Comparison of ENCODE assay signal across 8 mouse cellular contexts in genomic region chr10:40969372-40970033, GRCm38 (mm10).
DNase-seq lines count a peak whose midpoint lies in the region; ATAC-seq lines count a peak whose summit lies in the region.

No protein-coding gene starts in this region.

- H3K27me3 ChIP-seq in kidney, embryonic 16.5 days (ENCODE audit: insufficient read depth, low read length), result peaks cover 5% of the 10 kb centered on the region; the same call in 1 of the 2 replicates
- H3K27me3 ChIP-seq in forebrain, embryonic 10.5 days (ENCODE audit: poor library complexity, severe bottlenecking), result peaks cover 8% of the 10 kb centered on the region
- no peaks in the 10 kb centered on the region for H3K27me3 ChIP-seq in limb, embryonic 13.5 days
- H3K27me3 ChIP-seq in stomach, embryonic 15.5 days (replicated peaks), result no peaks in the 10 kb centered on the region

- H3K4me2 ChIP-seq in kidney, embryonic 16.5 days (replicated peaks; ENCODE audit: low read depth, low read length), result peak overlapping the region; percentile 45
- peak overlapping the region; percentile 60 for H3K4me2 ChIP-seq in limb, embryonic 13.5 days (replicated peaks)
- peak overlapping the region; percentile 32 for H3K4me2 ChIP-seq in stomach, embryonic 15.5 days

- no peak for ATAC-seq in kidney, embryonic 16.5 days (ENCODE audit: low FRiP score, low TSS enrichment)
- no peak for ATAC-seq in limb, embryonic 13.5 days (ENCODE audit: low FRiP score, low read depth)
- ATAC-seq in stomach, embryonic 15.5 days (ENCODE audit: insufficient read depth, low FRiP score, low read depth), result no peak
- ATAC-seq in granulocyte monocyte progenitor cell, adult 5-6 weeks (replicated peaks; ENCODE audit: poor library complexity, severe bottlenecking), result no peak

- H3K4me1 ChIP-seq in kidney, embryonic 16.5 days (ENCODE audit: insufficient read depth, low read length), result peaks cover 7% of the 10 kb centered on the region; the same call in 1 of the 2 replicates
- H3K4me1 ChIP-seq in forebrain, embryonic 10.5 days, result peaks cover 32% of the 10 kb centered on the region
- peaks cover 7% of the 10 kb centered on the region; the same call in 1 of the 2 replicates for H3K4me1 ChIP-seq in limb, embryonic 13.5 days
- H3K4me1 ChIP-seq in stomach, embryonic 15.5 days, result peaks cover 3% of the 10 kb centered on the region; the same call in 1 of the 2 replicates

- H3K9me3 ChIP-seq in kidney, embryonic 16.5 days (ENCODE audit: low read length), result no peaks in the 10 kb centered on the region
- H3K9me3 ChIP-seq in forebrain, embryonic 10.5 days, result no peaks in the 10 kb centered on the region
- no peaks in the 10 kb centered on the region for H3K9me3 ChIP-seq in limb, embryonic 13.5 days
- no peaks in the 10 kb centered on the region for H3K9me3 ChIP-seq in stomach, embryonic 15.5 days

- no peak overlapping the region for H3K9ac ChIP-seq in kidney, embryonic 16.5 days (replicated peaks; ENCODE audit: low read length)
- H3K9ac ChIP-seq in limb, embryonic 13.5 days, result peak overlapping the region; percentile 48
- H3K9ac ChIP-seq in stomach, embryonic 15.5 days, result no peak overlapping the region

- no peaks in the 10 kb centered on the region for H3K36me3 ChIP-seq in kidney, embryonic 16.5 days (ENCODE audit: insufficient read depth, low read length)
- no peaks in the 10 kb centered on the region for H3K36me3 ChIP-seq in forebrain, embryonic 10.5 days (replicated peaks)
- H3K36me3 ChIP-seq in limb, embryonic 13.5 days, result no peaks in the 10 kb centered on the region
- H3K36me3 ChIP-seq in stomach, embryonic 15.5 days, result no peaks in the 10 kb centered on the region

- no peak overlapping the region for H3K27ac ChIP-seq in kidney, embryonic 16.5 days (ENCODE audit: low read length)
- peak overlapping the region; percentile 70 for H3K27ac ChIP-seq in forebrain, embryonic 10.5 days
- H3K27ac ChIP-seq in limb, embryonic 13.5 days, result no peak overlapping the region
- H3K27ac ChIP-seq in stomach, embryonic 15.5 days, result no peak overlapping the region

- WGBS in kidney, embryonic 16.5 days, result 12% methylated on average over 16 of the region's 16 CpGs
- 10% methylated on average over 16 of the region's 16 CpGs for WGBS in forebrain, embryonic 10.5 days
- WGBS in limb, embryonic 13.5 days, result 3% methylated on average over 16 of the region's 16 CpGs
- WGBS in stomach, embryonic 15.5 days, result 13% methylated on average over 16 of the region's 16 CpGs

- H3K4me3 ChIP-seq in kidney, embryonic 16.5 days (ENCODE audit: low read length), result peak overlapping the region; percentile 25
- H3K4me3 ChIP-seq in forebrain, embryonic 10.5 days, result peak overlapping the region; percentile 46
- H3K4me3 ChIP-seq in limb, embryonic 13.5 days, result peak overlapping the region; percentile 28
- H3K4me3 ChIP-seq in stomach, embryonic 15.5 days (replicated peaks), result no peak overlapping the region

- no peak for DNase-seq in kidney, adult 18-20 months
- peak; percentile 46 to 51 for DNase-seq in cerebellum, adult 18-20 months
- DNase-seq in forebrain, embryonic 10.5 days (ENCODE audit: extremely low spot score, low spot score), result peak; percentile 46
- DNase-seq in thymus, postnatal 0 days (ENCODE audit: low spot score), result no peak

Comparison
In these comparisons a context has a peak if more than half of its experiments do, and no peak if none do; other contexts are left out.
1. DNase-seq: peak in cerebellum, adult 18-20 months (2 of 2) and forebrain, embryonic 10.5 days (single experiment); none in kidney, adult 18-20 months (single experiment) and thymus, postnatal 0 days (single experiment).
2. Peak in every context shown above with its lines, with median percentiles within 50 percentile points of each other: H3K4me2 ChIP-seq.